Mouse (Mus musculus) v-Abl transformed pro-B cells (cell line): Measurements from ENCODE around the gene L3mbtl3.

Source experiments
- in situ Hi-C, 2 experiments: fragments of 400-800 bp; cut with MboI; formaldehyde crosslinking; loops; one replicate each; pipeline ENCODE4 v1.15.1; 2025; ENCODE audit not compliant: unreplicated experiment in 2 of 2

L3mbtl3 gene

GRCm38 (mm10) chr10:26347614-26348013 lies 28.2 kb downstream of the L3mbtl3 start:
- in situ Hi-C loops = loop anchor here (25.0 kb wide), 3 partner anchors 660 to 1085 kb away; no protein-coding TSS in a partner anchor

- in situ Hi-C loops = loop anchor here (25.0 kb wide), 3 partner anchors 659 to 1084 kb away; no protein-coding TSS in a partner anchor
Observed at GRCm38 (mm10) chr10:26345879-26346278, 29.9 kb downstream of the L3mbtl3 start.

DNA sequence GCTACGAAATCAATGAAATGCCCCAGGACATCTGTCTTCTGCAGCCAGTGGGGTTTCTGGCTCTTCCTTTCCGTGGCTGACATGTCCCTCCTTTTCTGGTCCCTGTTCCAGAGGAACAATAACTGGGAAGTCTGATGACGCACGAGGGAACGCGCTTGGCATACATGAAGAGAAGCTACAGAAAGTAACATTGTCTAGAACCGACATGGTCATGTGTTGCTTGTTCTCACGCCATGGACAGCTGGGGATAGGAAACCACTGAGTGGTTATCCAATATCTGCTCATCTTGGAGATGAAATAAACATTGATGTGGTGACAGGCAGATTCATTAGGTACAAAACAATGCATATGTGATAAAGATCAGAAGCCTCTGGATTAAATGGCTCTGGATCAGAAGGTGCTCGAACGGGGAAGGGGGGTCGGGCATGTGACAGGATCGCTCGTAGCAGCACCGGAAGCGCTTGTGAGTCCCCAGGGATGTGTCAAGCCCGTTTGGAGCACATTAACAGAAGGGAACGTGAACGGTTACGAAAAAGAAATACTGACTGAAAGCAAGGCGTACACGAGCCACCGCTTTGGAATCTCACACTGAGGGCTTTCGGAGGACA lies 37.8 kb downstream of the L3mbtl3 start:
- in situ Hi-C loops = loop anchor here (25.0 kb wide), 3 partner anchors 651 to 1076 kb away; no protein-coding TSS in a partner anchor

DNA sequence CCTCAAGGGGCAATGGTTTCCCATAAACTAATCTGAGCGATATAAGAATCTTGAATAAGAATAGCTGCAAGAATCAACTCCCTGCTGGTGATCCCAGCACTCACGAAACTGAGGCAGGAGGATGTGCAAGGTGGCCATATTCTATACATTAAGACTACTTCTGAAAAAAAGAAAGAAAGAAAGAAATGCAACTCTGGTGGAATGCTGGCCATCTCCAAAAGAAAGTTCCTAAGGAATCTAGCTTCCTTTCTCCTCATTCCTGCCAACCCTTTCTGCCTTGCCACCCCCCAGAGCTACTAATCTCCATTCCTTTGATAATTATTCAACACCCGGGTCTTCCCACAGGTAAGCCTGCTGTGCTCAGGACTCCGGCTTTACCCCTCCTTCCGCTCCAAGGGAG lies 41.8 kb downstream of the L3mbtl3 start:
- in situ Hi-C loops = loop anchor here (25.0 kb wide), 3 partner anchors 647 to 1072 kb away; no protein-coding TSS in a partner anchor

DNA sequence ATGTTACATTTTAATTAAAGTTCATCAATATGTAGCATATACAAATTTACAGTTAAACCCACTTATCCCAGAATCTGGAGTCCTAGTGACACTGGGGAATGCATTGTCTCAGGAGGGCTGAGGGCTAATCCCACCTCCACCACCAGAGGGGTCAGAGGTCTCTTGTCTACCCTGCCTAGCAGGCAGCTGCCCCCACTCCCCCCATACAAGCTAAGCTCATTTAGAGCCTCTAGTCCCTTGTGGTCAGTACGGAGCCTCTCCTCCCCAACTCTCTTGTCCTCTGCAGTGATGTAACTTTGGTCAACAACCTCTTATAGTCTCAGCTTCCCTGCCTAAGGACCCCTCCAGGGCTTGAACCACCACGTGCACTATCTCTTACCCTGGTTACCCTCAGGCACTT lies 43.0 kb downstream of the L3mbtl3 start:
- in situ Hi-C loops = loop anchor here (25.0 kb wide), 3 partner anchors 645 to 1070 kb away; no protein-coding TSS in a partner anchor

GRCm38 (mm10) chr10:26328843-26329242 lies 46.9 kb downstream of the L3mbtl3 start:
- in situ Hi-C loops = loop anchor here (25.0 kb wide), 3 partner anchors 642 to 1067 kb away; no protein-coding TSS in a partner anchor

DNA sequence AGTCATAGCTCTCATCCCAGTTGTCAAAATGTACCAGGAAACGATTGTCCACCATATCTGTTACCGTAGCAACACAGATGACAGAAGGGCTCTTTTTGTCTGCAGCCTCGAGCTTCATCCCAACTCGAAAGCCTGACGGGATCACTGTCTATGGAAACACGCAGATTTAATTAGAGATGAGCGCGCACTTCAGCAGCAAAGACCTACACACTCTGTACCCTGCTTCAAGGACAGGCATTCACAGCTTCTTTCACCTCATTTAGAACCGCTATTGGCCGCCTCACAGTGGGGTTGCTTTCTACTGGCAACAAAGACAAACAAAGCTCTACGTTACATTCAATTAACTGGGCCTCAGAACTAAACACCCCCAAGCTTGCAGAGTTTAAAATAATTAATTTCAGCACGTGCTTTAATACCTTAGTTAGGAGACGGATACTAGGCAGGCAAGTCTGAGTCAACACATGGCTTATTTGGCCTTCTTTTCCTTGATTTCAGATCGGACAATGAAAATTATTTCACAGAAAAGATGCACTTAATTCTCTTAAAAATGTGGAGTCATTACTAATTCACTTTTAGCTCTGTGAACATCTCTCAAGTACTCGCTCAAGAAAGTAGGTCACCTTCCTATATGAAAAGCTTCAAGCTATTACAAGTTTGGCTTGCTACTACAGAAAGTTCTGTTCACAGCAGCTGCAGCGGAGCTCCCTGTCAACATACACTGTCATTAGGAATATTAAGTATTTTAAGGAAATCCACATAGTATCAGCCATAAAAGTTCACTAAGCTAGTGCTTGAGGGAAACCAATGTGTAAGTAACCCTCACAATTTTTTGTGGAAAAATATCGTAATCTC lies 47.9 kb downstream of the L3mbtl3 start:
- in situ Hi-C loops = loop anchor here (25.0 kb wide), 3 partner anchors 641 to 1066 kb away; no protein-coding TSS in a partner anchor

- in situ Hi-C loops = loop anchor here (25.0 kb wide), 3 partner anchors 640 to 1065 kb away; no protein-coding TSS in a partner anchor
Observed at GRCm38 (mm10) chr10:26327291-26327690, 48.5 kb downstream of the L3mbtl3 start.

- in situ Hi-C loops = loop anchor here (25.0 kb wide), 3 partner anchors 638 to 1063 kb away; no protein-coding TSS in a partner anchor
Observed at GRCm38 (mm10) chr10:26325320-26325719, 50.5 kb downstream of the L3mbtl3 start.

- in situ Hi-C loops = loop anchor here (25.0 kb wide), 2 partner anchors 835 to 1410 kb away; no protein-coding TSS in a partner anchor
Observed at GRCm38 (mm10) chr10:26322344-26323051, 53.3 kb downstream of the L3mbtl3 start.

DNA sequence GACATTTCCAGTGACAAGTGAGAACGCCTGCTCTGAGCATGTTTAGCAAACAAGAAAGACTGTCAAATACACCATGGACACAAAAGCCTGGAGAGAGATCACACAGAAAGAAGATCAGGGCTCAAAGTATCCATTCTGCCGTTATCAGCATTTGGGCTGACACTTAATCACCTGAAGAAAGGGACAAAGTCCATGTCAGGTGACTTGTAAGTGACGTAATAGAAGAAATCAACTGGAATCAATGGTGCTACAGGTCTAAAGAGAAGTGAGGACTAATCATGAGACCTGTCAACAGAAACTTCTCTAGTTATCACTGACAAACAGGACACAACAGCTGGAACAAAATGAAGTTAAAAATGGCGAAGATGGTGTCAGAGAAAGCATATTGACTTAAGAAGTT lies 55.1 kb downstream of the L3mbtl3 start:
- in situ Hi-C loops = loop anchor here (25.0 kb wide), 2 partner anchors 833 to 1408 kb away; no protein-coding TSS in a partner anchor

GRCm38 (mm10) chr10:26314327-26314726 lies 61.4 kb downstream of the L3mbtl3 start:
- in situ Hi-C loops = loop anchor here (25.0 kb wide), 2 partner anchors 827 to 1402 kb away; no protein-coding TSS in a partner anchor

GRCm38 (mm10) chr10:26303485-26303884 lies 72.3 kb downstream of the L3mbtl3 start:
- in situ Hi-C loops = loop anchor here (25.0 kb wide), 2 partner anchors 816 to 1391 kb away; no protein-coding TSS in a partner anchor

GRCm38 (mm10) chr10:26302336-26302735 lies 73.4 kb downstream of the L3mbtl3 start:
- in situ Hi-C loops = loop anchor here (25.0 kb wide), 2 partner anchors 815 to 1390 kb away; no protein-coding TSS in a partner anchor

DNA sequence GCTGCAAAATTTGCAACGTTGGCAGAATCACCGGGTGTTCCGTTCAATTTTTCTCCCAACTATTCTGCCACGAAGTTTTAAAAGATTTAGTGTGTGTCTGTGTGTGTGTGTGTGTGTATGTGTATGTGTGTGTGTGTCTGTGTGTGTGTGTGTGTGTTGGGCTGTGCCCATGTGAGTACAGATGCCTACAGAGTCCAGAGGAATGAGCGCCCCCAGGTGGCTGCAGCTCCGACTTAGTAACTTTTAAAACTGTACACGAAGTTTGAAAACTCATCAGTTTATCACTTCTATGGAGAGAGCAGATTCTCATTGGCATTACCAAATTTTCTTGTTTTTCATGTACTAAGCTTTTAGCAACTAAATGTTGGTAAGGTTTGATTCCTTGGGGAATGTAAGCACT lies 78.1 kb downstream of the L3mbtl3 start:
- in situ Hi-C loops = no loop called here

DNA sequence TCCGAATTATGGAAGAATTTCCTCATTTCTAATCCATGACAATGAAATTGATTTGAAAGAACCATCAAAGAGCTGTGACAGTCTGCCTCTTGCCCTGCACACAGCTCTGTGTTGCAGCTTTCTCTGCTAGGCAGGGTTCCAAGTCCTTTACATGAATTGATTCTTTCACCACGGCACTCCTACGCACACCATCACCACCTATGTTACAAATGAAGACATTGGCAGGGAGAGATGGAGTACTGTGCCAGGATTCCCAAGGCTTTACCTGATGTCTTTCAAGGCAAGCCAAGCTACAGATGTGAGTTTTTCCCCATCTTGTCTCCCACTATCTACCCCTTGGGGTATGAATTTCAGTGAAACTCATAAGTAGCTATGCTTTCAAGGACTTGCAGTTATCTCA lies 78.6 kb downstream of the L3mbtl3 start:
- in situ Hi-C loops = no loop called here

DNA sequence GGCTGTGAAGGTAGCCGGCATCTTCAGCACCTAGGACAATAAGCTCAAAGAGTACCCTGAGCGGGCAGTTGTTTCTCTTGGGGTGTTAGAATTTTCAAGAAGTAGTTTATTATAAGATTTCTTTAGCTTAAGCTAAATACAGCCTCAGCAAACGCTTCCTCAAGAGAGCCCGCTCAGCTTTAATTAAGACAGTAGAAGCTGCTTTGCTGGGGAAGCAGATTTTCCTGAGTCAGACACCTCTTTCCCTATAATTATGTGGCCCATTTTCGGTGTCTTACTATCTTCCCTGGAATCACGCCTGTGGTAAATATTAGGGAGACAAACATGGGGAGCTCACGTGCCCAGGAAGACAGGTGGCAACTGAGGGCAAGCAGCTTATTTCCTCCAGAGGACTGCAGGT lies 88.6 kb downstream of the L3mbtl3 start:
- in situ Hi-C loops = no loop called here

DNA sequence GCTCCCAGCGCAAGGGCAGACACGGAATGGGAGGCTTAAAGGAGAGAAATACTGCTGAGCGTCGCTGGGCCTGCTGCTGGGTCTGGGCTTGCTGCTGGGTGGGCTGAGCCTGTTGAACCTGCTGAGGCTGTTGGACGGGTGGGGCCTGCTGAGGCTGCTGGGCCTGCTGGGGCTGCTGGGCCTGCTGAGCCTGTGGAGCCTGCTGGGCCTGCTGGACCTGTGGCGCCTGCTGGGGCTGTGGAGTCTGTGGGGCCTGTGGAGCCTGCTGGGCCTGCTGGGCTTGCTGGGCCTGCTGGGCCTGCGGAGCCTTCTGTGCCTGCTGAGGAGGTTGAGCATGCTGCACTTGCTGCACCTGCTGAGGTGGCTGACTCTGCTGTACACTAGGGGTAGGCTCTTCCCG lies 95.8 kb downstream of the L3mbtl3 start:
- in situ Hi-C loops = no loop called here

GRCm38 (mm10) chr10:26275414-26275813 lies 100.4 kb downstream of the L3mbtl3 start:
- in situ Hi-C loops = no loop called here

GRCm38 (mm10) chr10:26263744-26264459 lies 111.9 kb downstream of the L3mbtl3 start:
- in situ Hi-C loops = no loop called here
